Mouse (Mus musculus) layer of hippocampus, postnatal 14 days (tissue): ENCODE measurements at regions not wholly inside any gene's neighbourhood (a gene's known extent, or its start where the extent isn't known, plus 50 kb on each side); places are given as distances from the start of the nearest gene placed in this dataset.

Source experiments
- DNase-seq, 2 experiments: peaks; one replicate each; pipeline ENCODE4 v3.0.0; 2021 to 2022; ENCODE audit warnings: low spot score in 2 of 2, mixed read lengths in 1 of 2

DNA sequence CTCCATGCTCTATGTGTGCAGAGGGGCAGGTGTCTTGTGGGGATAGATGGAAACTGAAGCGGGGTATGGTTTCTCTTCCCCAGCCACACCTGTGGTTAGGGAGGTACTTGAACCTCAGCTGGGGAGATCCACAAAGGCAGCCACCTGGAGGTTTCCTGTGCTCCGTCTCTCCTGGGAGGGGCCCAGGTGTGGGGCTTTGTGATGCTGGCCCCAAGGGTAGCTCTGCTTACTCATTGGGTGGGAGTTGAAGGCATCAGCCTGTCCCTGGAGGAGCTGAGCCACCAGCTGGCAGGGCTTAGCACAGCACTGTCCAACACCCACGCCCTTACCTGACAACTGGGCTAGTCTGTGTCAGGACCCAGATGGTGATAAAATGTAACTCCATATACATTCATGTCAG is 81.4 kb downstream of the Lhx2 start:
- no peak for DNase-seq

DNA sequence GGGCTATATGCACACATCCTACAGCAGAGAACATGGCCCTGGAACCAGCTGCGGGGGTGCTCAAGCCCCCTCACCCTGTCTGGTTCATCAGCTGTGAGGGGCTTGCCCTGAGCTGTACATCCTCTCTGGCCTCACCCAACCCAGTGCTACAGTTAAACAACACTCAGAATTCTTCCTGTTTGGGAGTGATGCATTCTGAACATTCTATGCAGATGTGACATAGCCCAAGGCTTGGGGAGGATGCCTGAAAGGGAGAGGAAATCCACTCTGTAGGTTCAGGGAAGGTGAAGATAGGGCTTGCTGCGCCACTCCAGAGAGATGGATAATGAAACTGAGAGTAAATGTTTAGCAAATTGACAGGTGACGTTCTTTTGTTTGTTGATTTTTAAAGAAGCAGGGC is 83.3 kb downstream of the Lhx2 start:
- DNase-seq = no peak

DNA sequence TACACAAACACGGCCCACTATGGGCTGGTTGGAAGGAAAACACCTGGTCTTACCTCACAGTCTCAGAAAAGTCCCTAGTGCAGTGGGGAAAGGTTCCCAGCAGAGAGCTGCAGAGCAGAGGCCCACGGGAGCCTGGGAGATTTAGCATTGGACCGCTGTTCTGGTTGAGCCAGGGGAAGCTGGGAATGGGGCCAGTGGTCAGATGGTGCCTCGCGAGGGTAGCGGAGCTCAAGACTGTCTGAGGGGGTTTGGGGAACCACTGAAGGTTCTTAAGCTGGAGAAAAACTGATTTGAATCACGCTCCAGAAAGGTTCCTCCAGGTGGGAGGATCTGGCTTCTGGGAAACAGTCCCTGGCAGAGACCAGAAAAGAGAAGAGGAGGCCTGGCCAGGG is 84.8 kb downstream of the Lhx2 start:
- DNase-seq = peak in 1 of 2 experiments; percentile 27

DNA sequence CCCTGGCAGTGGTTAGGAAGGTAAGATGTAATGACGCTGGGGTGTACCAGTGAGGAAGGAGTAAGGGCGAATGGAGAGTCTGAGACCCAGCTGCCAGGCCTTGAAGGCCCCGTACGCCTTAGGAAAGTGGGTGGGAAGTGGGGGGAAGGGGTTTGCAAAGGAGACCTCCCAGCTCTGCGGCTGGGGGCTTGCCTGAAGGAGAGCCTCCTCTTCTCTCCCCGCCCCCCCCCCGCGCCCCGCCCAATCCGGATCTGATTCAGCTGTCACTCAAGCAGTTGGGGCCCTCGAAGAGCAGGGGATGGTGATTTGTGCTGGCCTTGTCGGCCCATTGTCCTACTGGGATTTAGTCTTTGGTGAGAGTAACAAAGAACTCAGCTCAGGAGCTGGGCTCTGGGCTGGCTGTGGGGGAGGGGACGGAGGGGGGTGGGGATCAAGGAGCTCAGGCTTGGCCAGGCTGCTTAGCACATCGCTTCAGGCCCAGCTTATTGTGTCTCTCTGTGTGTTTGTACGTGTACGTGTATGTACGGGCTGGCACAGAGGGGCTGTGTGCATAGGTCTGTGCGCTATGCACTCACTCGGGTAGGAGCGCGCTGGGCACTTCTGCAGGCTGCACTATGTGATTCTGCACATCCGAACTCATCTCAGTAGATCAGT is 85.3 kb downstream of the Lhx2 start:
- no peak for DNase-seq

DNA sequence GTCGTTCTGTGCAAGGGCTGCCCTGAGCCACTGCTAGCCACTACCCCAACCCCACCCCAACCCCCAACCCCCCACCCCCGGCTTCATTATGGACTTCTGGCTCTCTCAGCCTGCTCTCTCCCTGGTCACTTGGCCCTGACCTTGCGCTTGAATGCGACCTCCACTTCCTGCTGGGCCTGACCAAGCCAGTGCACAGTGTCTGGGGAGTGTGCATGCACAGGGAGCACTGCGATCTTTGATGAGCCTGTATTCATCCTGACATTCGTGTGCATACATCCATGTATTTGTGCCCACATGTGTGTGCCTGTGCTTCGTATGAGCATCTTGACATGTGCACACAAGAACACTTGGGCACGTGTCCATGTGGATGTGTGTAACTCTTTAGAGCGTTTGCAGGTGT is 85.9 kb downstream of the Lhx2 start:
- no peak for DNase-seq

DNA sequence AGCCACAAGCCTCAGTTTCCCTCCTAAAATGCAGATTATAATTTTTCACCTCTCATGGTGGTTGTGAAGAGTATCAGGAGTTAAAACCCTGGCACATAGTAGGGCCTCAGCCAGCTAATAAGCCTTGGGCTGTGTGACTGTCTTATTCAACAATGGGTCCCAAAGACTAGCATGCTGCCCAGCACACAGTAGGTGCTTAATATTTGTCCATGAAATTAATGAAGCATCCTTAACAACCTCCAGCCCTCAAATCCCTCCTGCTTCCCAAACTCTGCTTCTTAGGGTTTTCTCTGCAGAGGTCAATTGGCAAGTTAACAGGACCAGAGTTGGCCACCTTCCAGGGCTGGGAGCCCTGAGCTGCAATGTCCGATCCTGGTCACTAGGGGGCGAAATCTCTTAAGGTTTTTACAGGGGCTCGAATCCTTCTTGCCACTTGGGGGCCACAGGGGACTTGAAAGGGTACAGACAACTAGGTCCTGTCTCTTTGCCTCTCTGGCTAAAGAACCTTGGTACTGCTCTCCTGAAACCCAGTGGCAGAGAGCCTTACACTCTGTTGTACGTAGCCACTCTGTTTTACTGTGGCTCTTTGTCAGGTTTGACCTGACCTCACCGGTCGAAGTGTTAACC is 81.6 kb upstream of the Nek6 start:
- DNase-seq = peak; percentile 73 to 77

DNA sequence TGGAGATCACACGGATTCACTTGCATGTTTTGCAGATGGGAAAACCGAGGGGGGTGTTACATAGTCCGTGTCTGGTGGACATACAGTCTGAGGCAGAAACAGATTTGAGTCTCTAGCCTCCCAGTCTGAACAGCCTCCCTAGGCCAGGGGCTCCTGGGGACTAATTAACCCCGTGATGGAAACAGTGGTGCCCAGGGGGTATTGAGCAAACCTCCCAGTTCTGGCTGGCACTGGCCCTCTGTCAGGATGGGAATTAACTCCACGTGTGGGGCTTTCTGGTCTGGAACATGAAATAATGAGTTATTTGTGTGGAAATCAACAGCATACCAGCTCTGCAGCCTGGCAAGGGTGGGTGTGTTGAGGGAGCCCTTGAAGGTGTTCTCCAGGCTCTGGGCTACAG is 79.9 kb upstream of the Nek6 start:
- no peak for DNase-seq

DNA sequence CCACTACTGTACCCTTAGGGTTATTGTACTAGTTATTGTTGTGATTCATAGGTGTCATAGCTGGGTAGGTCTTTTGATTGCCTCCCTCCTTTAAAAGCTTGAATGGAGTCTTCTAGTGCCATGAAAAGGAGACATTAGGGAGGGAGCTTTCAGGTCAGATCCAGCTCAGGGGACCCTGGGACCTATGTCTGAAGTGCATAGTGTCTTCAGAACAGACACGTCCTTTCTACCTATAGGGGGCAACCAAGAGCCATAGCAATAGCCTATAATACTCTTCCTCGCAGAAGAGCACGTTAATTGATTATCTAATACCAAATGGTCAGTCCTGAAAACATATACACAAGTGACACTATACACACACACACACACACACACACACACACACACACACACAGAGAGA is 77.7 kb upstream of the Nek6 start:
- no peak for DNase-seq

DNA sequence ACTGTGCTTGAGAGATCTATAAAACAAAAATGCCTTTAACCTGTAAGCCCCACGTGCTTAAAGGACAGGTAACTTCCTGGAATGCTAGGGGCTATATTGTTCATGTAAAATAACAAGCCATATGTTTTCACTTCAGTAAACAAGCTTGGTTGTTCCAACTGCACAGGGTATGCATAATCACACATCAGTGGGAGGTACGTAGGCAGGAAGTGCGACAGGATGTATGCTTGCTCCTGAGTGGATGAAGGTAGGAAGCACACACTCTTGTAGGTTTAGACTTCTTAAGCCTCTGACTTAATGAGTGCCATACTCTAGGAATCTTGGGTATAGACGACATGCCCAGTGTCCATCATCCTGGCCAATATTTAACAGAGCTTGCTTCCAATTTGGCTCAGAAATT is 74.7 kb upstream of the Nek6 start:
- DNase-seq = no peak

DNA sequence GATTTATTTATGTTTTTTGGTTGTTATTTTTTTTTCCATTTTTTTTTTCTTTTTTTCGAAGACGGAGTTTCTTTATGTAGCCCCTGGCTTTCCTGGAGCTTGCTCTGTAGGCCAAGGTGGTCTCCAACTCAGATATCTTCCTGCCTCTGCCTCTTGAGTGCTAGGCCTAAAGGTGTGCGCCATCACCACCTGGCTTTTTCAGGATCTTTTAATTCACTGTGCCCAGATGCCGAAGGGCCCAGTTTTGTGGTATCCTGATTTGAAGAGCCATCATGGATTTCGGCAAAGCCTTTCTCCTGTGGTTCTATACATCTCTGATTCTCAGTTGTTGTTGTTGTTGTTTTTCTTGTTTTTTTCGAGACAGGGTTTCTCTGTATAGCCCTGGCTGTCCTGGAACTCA is 72.3 kb upstream of the Nek6 start:
- DNase-seq = no peak

DNA sequence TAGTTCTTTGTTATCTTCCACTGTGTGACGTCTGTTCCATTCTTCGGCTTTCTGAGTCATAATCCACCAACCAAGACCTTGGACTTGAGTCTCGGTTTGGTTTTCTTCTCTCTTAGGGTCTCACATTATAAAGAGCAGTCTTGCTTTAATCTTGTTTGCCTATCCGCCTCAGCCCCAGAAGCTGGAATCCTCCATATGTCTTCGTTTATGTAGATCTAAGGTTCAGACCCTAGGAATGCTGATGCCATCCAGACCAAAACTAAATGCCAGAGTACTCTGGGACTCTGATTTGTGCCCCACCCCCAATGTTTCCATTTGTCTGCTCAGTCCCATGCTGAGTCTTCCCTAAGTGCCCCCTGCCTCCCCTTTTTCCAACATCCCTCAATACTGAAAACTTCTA is 71.5 kb upstream of the Nek6 start:
- DNase-seq = no peak

DNA sequence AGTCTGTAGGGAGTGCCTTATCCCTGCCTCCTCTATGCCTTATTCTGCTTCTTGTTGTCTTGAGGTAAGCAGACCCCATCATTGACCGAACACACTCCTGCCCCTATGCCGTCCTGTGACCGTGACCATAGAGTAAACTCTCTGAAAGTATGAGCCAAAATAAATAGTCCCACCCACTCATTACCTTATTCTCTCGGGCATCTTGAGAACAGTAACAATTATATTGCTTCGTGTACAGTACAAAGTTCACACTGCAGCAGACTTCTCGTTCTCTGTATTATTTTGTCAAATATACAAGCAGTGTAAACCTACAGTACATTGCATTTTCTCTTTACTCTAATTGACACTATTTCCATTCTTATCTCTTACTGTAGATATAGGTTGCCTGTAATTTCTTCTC is 62.4 kb upstream of the Nek6 start:
- DNase-seq = no peak

DNA sequence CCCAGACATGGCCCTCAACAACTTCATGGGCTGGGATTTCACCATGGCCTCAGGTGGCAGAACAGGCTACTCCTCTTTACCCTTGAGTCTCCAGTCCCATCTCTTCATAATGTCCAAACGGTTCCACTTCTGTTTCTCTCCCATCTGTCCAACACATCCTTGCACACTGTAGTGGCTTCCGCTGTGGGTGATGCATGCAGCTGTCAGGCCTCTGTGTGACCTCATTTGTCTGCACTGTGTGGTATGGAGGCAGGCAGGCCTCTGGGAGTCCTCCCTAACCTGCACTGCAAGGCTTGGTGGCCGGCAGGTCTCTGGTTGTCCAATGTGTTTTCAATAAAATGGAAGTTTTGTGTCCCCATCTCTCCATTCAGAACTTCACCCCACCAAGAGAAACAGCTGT is 54.9 kb upstream of the Nek6 start:
- DNase-seq = no peak

DNA sequence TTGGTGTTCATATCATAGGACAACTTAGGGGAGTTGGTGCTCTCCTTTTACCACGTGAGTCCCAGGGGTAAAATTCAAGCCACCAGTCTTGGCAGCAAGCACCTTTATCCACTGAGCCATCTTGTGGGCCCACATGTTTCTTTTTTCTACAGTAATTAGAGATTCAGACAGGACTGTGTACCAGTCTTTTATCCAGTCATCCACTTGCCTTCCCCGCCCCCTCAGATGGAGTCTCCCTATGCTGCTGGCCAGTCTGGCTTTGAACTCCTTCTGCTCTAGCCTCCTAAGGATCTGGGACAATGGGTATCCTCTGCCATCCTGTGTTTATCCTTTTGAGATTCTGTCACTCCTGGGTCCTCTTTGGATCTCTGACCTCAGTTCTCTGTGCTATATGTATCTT is 51.1 kb upstream of the Nek6 start:
- no peak for DNase-seq

DNA sequence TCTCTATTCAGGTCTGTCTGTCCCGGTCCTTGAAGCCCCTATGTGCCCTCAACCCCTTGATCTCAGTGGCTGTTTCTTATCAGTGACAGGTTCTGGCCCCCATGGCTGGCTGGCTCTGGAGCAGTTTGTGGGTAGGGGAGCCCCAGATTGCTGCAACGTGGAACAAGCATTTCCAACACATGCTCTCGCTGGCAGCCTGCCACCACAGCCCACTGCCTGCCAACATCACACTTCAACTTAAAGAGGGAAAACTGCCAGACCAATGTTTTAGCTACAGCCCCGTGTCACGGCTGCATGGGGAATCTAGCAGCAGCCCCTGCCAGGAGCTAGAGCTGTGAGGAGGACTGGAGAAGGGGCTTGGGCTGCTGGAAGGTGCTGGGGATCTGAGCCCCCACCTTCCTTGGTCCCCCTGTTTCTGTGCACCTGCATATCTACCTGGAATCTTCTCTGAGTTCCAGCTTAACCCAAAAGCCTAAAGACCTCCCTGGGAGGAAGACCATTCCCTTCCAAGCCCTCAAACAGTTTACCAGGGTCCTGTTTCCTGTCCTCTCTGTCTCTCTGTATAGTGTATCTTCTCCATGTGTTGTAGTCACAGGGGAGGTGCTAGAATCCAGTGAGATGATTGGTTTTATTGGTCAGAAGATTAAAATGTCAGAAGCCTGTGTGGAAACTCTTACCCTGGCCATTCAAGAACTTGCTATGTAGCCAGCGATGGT is 50.5 kb upstream of the Nek6 start:
- DNase-seq = peak; percentile 70 to 84
